Mouse (Mus musculus): ENCODE measurements at regions not wholly inside any gene's neighbourhood (a gene's known extent, or its start where the extent isn't known, plus 50 kb on each side); places are given as distances from the start of the nearest gene placed in this dataset.

DNA sequence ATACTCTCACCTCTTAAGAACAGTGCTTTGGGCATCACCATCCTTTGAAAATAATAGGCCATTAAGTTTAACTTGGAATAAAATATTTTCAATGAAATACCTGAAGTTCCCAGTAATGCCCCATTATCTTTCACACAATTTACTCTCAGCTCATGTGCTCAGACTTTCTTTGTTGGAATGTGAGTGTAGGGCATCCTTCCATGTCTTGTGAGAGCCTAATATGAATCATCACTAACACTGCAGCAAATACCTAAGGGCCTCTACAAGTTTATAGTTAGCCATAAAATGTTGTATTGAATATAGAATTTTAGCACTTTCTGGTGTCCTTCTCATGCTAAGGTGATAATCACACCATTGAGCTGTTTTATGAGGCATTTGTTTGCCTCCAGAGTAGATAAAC lies 450.3 kb upstream of the Cdh20 start:
- TF ChIP-seq POLR2A (IDR thresholded peaks at IDR 0.05; ENCODE audit: extremely low read depth, insufficient read depth, low read length) (no peak), CTCF (IDR thresholded peaks at IDR 0.05; ENCODE audit: low read depth, low read length) (no peak)
